Mouse (Mus musculus): Measurements from ENCODE around the gene Mtnr1b.

DNA sequence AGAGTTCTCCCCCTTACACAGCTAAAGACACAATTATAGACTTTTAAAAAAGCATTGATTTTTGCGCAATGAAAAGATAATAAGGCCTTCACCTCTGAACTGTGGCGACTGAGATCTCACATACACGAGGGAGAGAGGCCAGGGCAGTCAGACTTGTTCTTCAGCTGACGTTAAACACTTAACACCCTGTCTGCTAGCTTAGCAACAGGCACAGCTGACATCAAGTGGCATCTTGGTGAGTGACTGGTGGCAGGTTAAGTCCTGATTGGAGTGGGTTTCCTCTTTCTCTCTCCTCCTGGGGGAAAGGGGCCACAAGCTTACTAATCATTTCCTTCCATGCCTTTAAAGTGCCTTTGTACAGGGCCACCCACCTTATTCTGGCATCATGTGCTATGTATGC is 4.3 kb downstream of the Mtnr1b start:
- TF ChIP-seq CTCF (IDR thresholded peaks at IDR 0.05; ENCODE audit: insufficient read depth, low read depth, low read length): no peak
- no peak for TF ChIP-seq POLR2A (IDR thresholded peaks at IDR 0.05; ENCODE audit: insufficient read depth, low read depth, low read length)
